Mouse (Mus musculus) gastrocnemius, postnatal 36 days (tissue): Measurements from ENCODE around the gene Fgfr3. TPM values are rescaled to one million over a fixed set of nuclear protein-coding genes. Genes with fewer than 3 reads are reported as not detected.

Experiments used
- DNase-seq, 2 experiments: peaks; one replicate each; pipeline ENCODE4 v3.0.0; 2022
- intact Hi-C: fragments of 180-260 bp; cut with DNase I; formaldehyde crosslinking; loops from one replicate; pipeline ENCODE4 v1.15.1; 2025
- total RNA-seq, 2 experiments: library from RNA; stranded (reverse); gene quantifications; 2 replicates each; pipeline ENCODE4 v1.2.3; 2021

The Fgfr3 gene
- total RNA-seq, 2 experiments from 2014 or later = 3.1 to 5.0 TPM

DNA sequence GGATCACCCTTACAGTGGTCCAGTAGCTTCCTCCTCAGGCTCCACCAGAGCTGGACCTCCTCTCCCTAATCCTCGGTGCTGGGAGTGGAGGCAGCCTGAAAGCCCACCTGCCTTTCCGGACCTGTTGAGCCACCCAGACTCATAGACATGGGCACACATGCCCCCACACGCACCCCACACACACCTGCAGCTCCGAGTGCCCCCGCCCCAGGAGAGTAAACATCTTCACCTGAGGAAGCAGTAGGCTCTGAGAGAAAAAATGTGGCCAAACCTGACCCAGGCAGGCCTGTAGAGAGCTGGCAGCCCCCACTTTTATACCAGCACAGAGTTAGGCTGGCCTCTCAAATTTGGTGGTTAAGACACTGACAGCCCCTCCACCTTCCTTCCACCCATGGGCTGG lies 25.0 kb upstream of the Fgfr3 start:
- intact Hi-C loops = no loop called here
- no peak for DNase-seq

- intact Hi-C loops = no loop called here
- DNase-seq = no peak
Measured at GRCm38 (mm10) chr5:33697534-33697933, 23.9 kb upstream of the Fgfr3 start.

DNA sequence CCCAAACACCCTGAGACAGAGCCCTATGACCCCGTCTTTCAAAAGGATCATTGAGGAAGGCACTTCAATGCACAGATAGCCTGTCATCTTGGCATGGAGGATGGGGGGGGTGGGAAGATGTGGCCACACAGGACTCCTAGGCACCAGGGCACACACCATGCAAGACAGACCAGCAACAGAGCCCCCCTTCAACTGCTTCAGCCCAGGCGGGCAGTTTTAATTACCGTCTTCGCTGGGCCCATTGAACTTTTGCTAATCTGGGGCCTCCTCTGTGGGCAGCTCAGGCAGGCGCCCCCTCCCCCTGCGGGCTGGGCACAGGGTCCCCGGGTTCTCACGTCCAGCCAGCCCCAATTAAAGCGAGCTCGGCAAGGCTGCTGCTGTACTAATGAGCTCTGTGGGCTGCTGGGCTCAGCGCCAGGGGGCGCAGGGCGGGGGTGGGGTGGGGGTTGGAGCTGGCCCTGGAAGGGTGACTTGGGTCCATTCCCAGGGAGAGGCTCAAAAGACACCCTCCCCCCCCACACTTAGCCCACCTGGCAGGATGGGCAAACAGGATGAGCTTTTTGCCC lies 23.4 kb upstream of the Fgfr3 start:
- intact Hi-C loops = no loop called here
- DNase-seq = no peak

- DNase-seq = no peak
- intact Hi-C loops = no loop called here
Measured at GRCm38 (mm10) chr5:33698669-33699068, 22.8 kb upstream of the Fgfr3 start.

- DNase-seq = no peak
- intact Hi-C loops = no loop called here
Measured at GRCm38 (mm10) chr5:33700010-33700409, 21.5 kb upstream of the Fgfr3 start.

DNA sequence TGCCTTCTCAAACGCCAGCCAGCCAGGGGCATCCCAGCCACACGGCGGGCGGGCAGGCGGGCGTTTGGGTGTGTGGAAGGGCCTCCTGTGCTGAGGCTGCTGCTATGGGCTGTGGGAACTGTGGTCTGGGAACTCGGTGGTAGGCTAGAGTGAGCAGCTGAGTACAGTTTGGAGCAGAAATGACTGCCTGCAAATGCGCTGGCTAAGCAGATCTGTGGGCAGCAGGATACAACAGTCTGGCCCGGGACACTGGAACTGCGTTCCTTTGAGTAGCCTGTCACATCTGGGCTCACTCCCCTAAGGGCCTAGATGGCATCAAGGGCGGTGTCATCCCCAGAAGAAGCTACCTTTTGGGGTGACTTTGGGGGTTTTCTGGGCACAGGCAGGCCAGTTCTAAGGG lies 19.6 kb upstream of the Fgfr3 start:
- no peak for DNase-seq

GRCm38 (mm10) chr5:33703999-33704398 lies 17.5 kb upstream of the Fgfr3 start:
- intact Hi-C loops = no loop called here
- DNase-seq = no peak

More for the DNA sequence above, 19.6 kb upstream of the Fgfr3 start:
- intact Hi-C loops = no loop called here

GRCm38 (mm10) chr5:33704945-33705611 lies 16.4 kb upstream of the Fgfr3 start:
- intact Hi-C loops = no loop called here

DNA sequence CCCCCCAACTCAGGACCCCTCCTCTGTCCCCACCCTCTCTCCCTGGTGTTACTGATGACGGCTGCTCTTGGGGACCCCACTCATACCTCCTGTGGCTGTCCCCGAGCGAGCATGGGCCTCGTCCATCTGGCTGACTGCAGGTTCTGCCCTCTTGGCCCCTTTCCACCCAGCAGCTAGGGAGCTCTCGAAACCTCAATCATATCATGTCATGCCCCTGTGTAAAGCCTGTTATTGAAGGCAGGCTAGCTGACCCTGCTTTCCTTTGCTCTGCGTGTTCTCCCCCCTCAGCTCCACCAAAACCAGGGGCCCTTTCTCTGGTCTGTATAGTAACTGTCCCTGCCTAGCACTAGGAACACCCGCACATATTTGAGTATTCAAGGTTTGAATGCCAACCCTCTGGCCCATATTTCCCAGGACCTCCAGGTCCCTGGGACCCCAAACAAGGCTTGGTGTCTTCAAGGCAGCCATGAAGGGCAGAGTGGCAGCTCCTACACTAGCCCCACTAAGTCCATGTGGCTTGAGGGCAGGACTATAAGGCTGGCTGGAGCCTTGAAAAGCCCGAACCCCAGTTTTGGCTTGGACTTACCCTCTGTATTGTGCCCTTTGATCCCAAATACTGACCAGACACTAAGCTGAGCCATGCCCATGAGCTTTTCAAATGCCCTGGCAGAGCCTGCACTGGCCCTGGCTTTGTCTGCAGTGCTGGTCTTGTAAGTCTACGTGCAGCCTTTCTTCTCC lies 15.7 kb upstream of the Fgfr3 start:
- DNase-seq = no peak
- intact Hi-C loops = no loop called here

More at GRCm38 (mm10) chr5:33704945-33705611, 16.4 kb upstream of the Fgfr3 start:
- DNase-seq = no peak

- intact Hi-C loops = no loop called here
- DNase-seq = no peak
Measured at GRCm38 (mm10) chr5:33706350-33706629, 15.2 kb upstream of the Fgfr3 start.

DNA sequence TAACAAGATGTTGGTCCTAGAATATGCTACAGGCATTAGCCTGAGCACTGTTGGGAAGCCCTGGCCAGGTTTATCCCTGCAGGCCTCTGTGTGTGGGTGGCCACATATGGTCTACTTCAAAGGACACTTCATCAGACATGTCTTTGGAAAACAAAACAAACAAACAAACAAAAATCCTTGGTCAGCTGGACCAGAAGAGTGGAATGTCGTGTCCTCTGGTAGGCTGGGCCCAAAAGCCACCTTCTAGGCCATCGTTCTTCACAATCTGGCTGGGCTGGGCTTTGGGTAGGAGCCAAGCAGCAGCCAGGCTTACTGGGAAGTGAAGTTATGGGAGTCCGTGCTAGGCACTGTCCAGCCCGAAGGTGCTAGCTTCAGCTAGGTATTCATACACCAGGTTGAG lies 14.3 kb upstream of the Fgfr3 start:
- intact Hi-C loops = no loop called here
- no peak for DNase-seq

DNA sequence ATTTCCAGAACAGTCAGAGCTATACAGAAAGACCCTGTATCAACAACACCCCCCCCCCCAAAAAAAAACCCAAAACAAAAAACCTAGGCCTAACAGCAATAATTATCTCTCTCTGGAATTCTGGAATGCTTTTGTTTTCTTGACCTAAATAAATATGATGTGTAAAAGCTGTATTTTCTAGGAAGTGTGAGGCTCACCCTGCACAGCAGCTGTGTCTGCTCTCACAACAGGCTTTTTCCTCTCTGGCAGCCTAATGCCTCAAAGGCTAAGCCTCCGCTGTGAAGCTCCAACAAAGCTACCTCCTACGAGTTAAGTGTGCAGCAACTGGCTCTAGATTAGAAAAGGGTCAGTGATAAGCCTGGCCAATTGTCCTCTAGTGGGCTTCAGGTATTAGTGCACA lies 12.4 kb upstream of the Fgfr3 start:
- no peak for DNase-seq
- intact Hi-C loops = no loop called here

GRCm38 (mm10) chr5:33712550-33712949 lies 8.9 kb upstream of the Fgfr3 start:
- DNase-seq = no peak
- intact Hi-C loops = no loop called here

GRCm38 (mm10) chr5:33715182-33715581 lies 6.3 kb upstream of the Fgfr3 start:
- intact Hi-C loops = no loop called here
- DNase-seq = no peak

GRCm38 (mm10) chr5:33716467-33716866 lies 5.0 kb upstream of the Fgfr3 start:
- intact Hi-C loops = no loop called here
- DNase-seq = no peak

DNA sequence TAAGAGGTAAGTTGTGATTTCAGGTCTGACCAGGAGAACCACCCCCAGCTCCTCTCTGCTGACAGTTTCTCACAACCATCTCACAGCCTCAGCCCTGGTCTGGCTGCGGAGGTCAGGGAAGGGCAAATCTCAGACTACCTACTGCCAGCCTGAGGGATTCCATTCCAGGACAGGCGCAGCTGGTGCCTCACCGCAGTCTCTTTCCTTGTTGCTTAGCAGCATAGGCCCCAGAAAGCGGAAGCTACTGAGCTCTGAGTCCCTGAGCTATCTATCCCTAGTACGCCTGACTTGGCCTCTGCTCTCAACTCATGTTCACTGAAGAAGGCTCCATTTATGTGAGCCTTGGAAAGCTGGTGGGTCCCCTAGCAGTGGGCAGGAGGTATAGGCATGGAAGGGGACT lies 3.0 kb upstream of the Fgfr3 start:
- intact Hi-C loops = no loop called here
- DNase-seq = no peak

GRCm38 (mm10) chr5:33720852-33721490 lies 503 bp upstream of the Fgfr3 start:
- DNase-seq = no peak
- intact Hi-C loops = no loop called here

DNA sequence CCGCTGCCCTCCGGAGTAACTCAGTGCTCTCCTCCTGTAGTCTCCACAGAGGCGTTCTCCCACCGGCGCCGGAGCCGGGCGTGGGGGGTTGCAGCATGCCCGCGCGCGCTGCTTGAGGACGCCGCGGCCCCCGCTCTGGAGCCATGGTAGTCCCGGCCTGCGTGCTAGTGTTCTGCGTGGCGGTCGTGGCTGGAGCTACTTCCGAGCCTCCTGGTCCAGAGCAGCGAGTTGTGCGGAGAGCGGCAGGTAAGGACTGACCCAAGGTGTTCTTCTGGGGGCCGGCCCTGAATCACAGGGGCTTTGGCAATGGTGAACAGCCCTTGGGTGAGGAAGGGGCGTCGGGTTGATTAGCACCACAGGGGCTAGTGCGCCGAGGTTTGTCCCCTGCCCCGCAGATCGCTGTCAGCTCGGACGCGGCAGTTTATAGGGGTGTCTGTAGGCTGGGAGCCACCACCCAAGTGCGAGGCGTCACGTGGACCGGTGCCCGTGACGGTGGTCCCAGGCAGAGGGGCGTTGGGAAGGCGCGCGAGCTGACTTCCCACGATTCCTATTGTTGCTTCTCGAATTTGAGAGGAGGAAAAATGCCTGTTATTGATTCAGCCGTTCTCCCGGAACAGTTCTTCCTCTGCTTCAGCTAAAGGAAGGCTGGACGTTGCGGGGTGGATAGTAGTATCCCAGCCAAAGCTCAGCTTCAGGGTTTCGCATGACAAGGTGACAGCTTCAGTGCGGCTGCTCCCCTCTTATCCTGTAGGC lies 968 bp downstream of the Fgfr3 start:
- intact Hi-C loops = no loop called here

DNA sequence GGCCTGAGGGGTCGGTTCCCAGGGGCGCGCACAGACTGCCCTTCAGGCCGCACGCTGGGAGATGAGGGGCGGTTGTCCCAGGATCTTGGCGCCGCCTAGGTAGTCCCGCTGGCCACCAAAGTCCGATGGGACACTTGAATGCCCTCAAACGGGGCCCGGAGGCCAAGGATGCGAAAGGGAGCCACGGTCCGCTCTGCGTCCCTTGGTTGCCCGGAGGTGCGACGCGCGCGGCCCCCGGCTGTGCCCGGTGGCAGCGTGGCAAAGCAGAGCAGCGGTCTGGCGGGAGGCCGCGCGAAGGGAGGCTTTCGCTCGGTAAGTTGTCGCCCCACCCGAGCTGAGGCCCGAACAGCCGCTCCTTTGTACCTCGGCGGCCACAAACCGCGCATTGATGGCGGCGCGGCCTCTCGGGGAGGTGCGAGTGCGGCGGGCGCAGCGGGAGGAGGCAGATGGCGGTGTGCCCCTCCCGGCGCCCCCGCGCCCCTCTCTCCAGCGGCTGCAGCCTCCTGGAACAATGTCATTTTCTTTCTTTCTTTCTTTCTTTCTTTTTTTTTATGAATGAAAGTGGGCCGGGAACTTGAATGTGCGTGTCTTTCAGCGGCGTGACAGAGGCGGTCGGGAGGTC lies 1.7 kb downstream of the Fgfr3 start:
- intact Hi-C loops = no loop called here
- no peak for DNase-seq

More for the DNA sequence above, 968 bp downstream of the Fgfr3 start:
- DNase-seq = no peak

GRCm38 (mm10) chr5:33723641-33724465 lies 2.4 kb downstream of the Fgfr3 start:
- DNase-seq = no peak
- intact Hi-C loops = no loop called here
